Mouse (Mus musculus): ENCODE results near the gene Fam174b. TPM values are rescaled to one million over a fixed set of nuclear protein-coding genes. Genes with fewer than 3 reads are reported as not detected.
A peak's percentile ranks its signal among the peaks of the same experiment; 100 is the strongest.

The Fam174b gene
- total RNA-seq, 1 experiment from 2014 or later: 9.6 TPM

- no peak for DNase-seq
Observed at GRCm38 (mm10) chr7:73749983-73750382, 9.9 kb downstream of the Fam174b start.

- no peak for DNase-seq
Observed at GRCm38 (mm10) chr7:73753598-73753997, 13.5 kb downstream of the Fam174b start.

GRCm38 (mm10) chr7:73755377-73756110 is 15.4 kb downstream of the Fam174b start:
- DNase-seq: no peak

- no peak for DNase-seq
Observed at GRCm38 (mm10) chr7:73761691-73762189, 21.6 kb downstream of the Fam174b start.

GRCm38 (mm10) chr7:73764679-73765078 is 24.6 kb downstream of the Fam174b start:
- no peak for DNase-seq

GRCm38 (mm10) chr7:73765186-73765903 is 25.2 kb downstream of the Fam174b start:
- DNase-seq: no peak

GRCm38 (mm10) chr7:73769224-73769623 is 29.1 kb downstream of the Fam174b start:
- DNase-seq: no peak

GRCm38 (mm10) chr7:73771384-73772274 is 31.5 kb downstream of the Fam174b start:
- peak; percentile 11 for DNase-seq

GRCm38 (mm10) chr7:73772275-73772765 is 32.2 kb downstream of the Fam174b start:
- DNase-seq: no peak

- DNase-seq: no peak
Observed at GRCm38 (mm10) chr7:73774781-73775180, 34.7 kb downstream of the Fam174b start.

- DNase-seq: no peak
Observed at GRCm38 (mm10) chr7:73777777-73778176, 37.7 kb downstream of the Fam174b start.

GRCm38 (mm10) chr7:73784736-73785428 is 44.8 kb downstream of the Fam174b start:
- no peak for DNase-seq

- no peak for DNase-seq
Observed at GRCm38 (mm10) chr7:73785815-73786214, 45.7 kb downstream of the Fam174b start.

- DNase-seq: no peak
Observed at GRCm38 (mm10) chr7:73787513-73787912, 47.4 kb downstream of the Fam174b start.

GRCm38 (mm10) chr7:73791096-73791495 is 51.0 kb downstream of the Fam174b start:
- no peak for DNase-seq

GRCm38 (mm10) chr7:73792155-73792554 is 52.1 kb downstream of the Fam174b start:
- DNase-seq: no peak

GRCm38 (mm10) chr7:73792641-73793040 is 52.5 kb downstream of the Fam174b start:
- no peak for DNase-seq

- peak; percentile 18 for DNase-seq
Observed at GRCm38 (mm10) chr7:73809261-73809660, 69.2 kb downstream of the Fam174b start.

- no peak for DNase-seq
Observed at GRCm38 (mm10) chr7:73811439-73811838, 71.3 kb downstream of the Fam174b start.

GRCm38 (mm10) chr7:73812176-73812575 is 72.1 kb downstream of the Fam174b start:
- DNase-seq: no peak

- DNase-seq: no peak
Observed at GRCm38 (mm10) chr7:73813887-73814286, 73.8 kb downstream of the Fam174b start.

GRCm38 (mm10) chr7:73814454-73814853 is 74.4 kb downstream of the Fam174b start:
- no peak for DNase-seq

All from adrenal gland, postnatal 25 days (tissue).